Mouse (Mus musculus): ENCODE measurements around the gene Psap. TPM values are rescaled to one million over a fixed set of nuclear protein-coding genes. Genes with fewer than 3 reads are reported as not detected.

Psap gene
- total RNA-seq (2012; rRNA removed) = 365 and 441 TPM in 2 replicates

GRCm38 (mm10) chr10:60277207-60278005 is at the start of gene Psap:
Psap (plus strand) TSS chr10:60277627.
- Histone ChIP-seq H3K36me3 (ENCODE audit: control insufficient read depth, insufficient read depth, low read length, poor library complexity, severe bottlenecking) (peaks cover 4% of the 10 kb centered on the region; the same call in 1 of the 2 replicates), H3K4me1 (ENCODE audit: control insufficient read depth in 2 of 2, insufficient read depth in 2 of 2, low read length in 2 of 2, poor library complexity in 1 of 2) (peaks cover 8 to 19% of the 10 kb centered on the region in 2 experiments; a peak in 3 of 4 replicates), H3K27ac (ENCODE audit: insufficient read depth, low read depth, low read length, poor library complexity, severe bottlenecking) (peak within 1 kb of the TSS; percentile 5; the same call in 1 of the 2 replicates), H3K4me3 (ENCODE audit: insufficient read depth in 1 of 2, low read depth in 1 of 2, low read length in 2 of 2, poor library complexity in 1 of 2, severe bottlenecking in 1 of 2) (peak within 1 kb of the TSS; percentile 71 to 72), H3K9me3 (ENCODE audit: control insufficient read depth, insufficient read depth, low read depth, low read length) (no peaks in the 10 kb centered on the region), H3K9ac (ENCODE audit: insufficient read depth, low read depth, low read length, poor library complexity, severe bottlenecking) (peak within 1 kb of the TSS; percentile 75)
- in situ Hi-C loops (cut with MboI; ENCODE audit: low sequenced_read_pairs in 2 of 2, unreplicated experiment in 2 of 2) = no loop called here
- TF ChIP-seq ZNF384 (IDR thresholded peaks at IDR 0.05; ENCODE audit: low read depth, low read length) (no peak), CHD2 (IDR thresholded peaks at IDR 0.05; ENCODE audit: low read depth, low read length) (no peak), HCFC1 (IDR thresholded peaks at IDR 0.05; ENCODE audit: borderline replicate concordance, insufficient read depth, low read length) (no peak), ZC3H11A (IDR thresholded peaks at IDR 0.05; ENCODE audit: borderline replicate concordance, low read depth, low read length) (no peak), MAFK (IDR thresholded peaks at IDR 0.05; ENCODE audit: insufficient read depth, low read depth, low read length) (peak; percentile 61; the same call in 1 of the 2 replicates)
- DNase-seq (ENCODE audit: low read depth, low spot score) = peak; percentile 82

- in situ Hi-C loops (cut with MboI; ENCODE audit: low sequenced_read_pairs in 2 of 2, unreplicated experiment in 2 of 2) = loop anchor here in 1 of 2 experiments (10.0 kb wide), 1 partner anchor 73 kb away; no protein-coding TSS in a partner anchor
- H3K9ac ChIP-seq (ENCODE audit: insufficient read depth, low read depth, low read length, poor library complexity, severe bottlenecking) = no peak overlapping the region
- H3K4me3 ChIP-seq (ENCODE audit: insufficient read depth in 1 of 2, low read depth in 1 of 2, low read length in 2 of 2, poor library complexity in 1 of 2, severe bottlenecking in 1 of 2) = no peak overlapping the region
- DNase-seq (ENCODE audit: low read depth, low spot score) = no peak
- H3K9me3 ChIP-seq (ENCODE audit: control insufficient read depth, insufficient read depth, low read depth, low read length) = no peaks in the 10 kb centered on the region
- no peaks in the 10 kb centered on the region for H3K36me3 ChIP-seq (ENCODE audit: control insufficient read depth, insufficient read depth, low read length, poor library complexity, severe bottlenecking)
- no peak overlapping the region for H3K27ac ChIP-seq (ENCODE audit: insufficient read depth, low read depth, low read length, poor library complexity, severe bottlenecking)
- TF ChIP-seq CHD2 (IDR thresholded peaks at IDR 0.05; ENCODE audit: low read depth, low read length) (no peak), ZC3H11A (IDR thresholded peaks at IDR 0.05; ENCODE audit: borderline replicate concordance, low read depth, low read length) (no peak), HCFC1 (IDR thresholded peaks at IDR 0.05; ENCODE audit: borderline replicate concordance, insufficient read depth, low read length) (no peak), MAFK (IDR thresholded peaks at IDR 0.05; ENCODE audit: insufficient read depth, low read depth, low read length) (no peak), ZNF384 (IDR thresholded peaks at IDR 0.05; ENCODE audit: low read depth, low read length) (no peak)
- peaks cover 4 to 13% of the 10 kb centered on the region in 2 experiments; a peak in 3 of 4 replicates for H3K4me1 ChIP-seq (ENCODE audit: control insufficient read depth in 2 of 2, insufficient read depth in 2 of 2, low read length in 2 of 2, poor library complexity in 1 of 2)
Measured at GRCm38 (mm10) chr10:60227666-60228065, 49.8 kb upstream of the Psap start.

GRCm38 (mm10) chr10:60229113-60229512 is 48.3 kb upstream of the Psap start:
- H3K4me3 ChIP-seq (ENCODE audit: insufficient read depth in 1 of 2, low read depth in 1 of 2, low read length in 2 of 2, poor library complexity in 1 of 2, severe bottlenecking in 1 of 2) = no peak overlapping the region
- no peaks in the 10 kb centered on the region for H3K36me3 ChIP-seq (ENCODE audit: control insufficient read depth, insufficient read depth, low read length, poor library complexity, severe bottlenecking)
- no peak for DNase-seq (ENCODE audit: low read depth, low spot score)
- no peak overlapping the region for H3K9ac ChIP-seq (ENCODE audit: insufficient read depth, low read depth, low read length, poor library complexity, severe bottlenecking)
- H3K4me1 ChIP-seq (ENCODE audit: control insufficient read depth in 2 of 2, insufficient read depth in 2 of 2, low read length in 2 of 2, poor library complexity in 1 of 2) = peaks cover 4 to 21% of the 10 kb centered on the region in 2 experiments; a peak in 3 of 4 replicates
- no peaks in the 10 kb centered on the region for H3K9me3 ChIP-seq (ENCODE audit: control insufficient read depth, insufficient read depth, low read depth, low read length)
- TF ChIP-seq ZNF384 (IDR thresholded peaks at IDR 0.05; ENCODE audit: low read depth, low read length) = no peak
- no peak for TF ChIP-seq HCFC1 (IDR thresholded peaks at IDR 0.05; ENCODE audit: borderline replicate concordance, insufficient read depth, low read length)
- no peak for TF ChIP-seq MAFK (IDR thresholded peaks at IDR 0.05; ENCODE audit: insufficient read depth, low read depth, low read length)
- TF ChIP-seq CHD2 (IDR thresholded peaks at IDR 0.05; ENCODE audit: low read depth, low read length) = no peak
- no peak for TF ChIP-seq ZC3H11A (IDR thresholded peaks at IDR 0.05; ENCODE audit: borderline replicate concordance, low read depth, low read length)
- in situ Hi-C loops (cut with MboI; ENCODE audit: low sequenced_read_pairs in 2 of 2, unreplicated experiment in 2 of 2) = loop anchor here in 1 of 2 experiments (10.0 kb wide), 1 partner anchor 74 kb away; no protein-coding TSS in a partner anchor
- no peak overlapping the region for H3K27ac ChIP-seq (ENCODE audit: insufficient read depth, low read depth, low read length, poor library complexity, severe bottlenecking)

- no peak overlapping the region for H3K4me3 ChIP-seq (ENCODE audit: insufficient read depth in 1 of 2, low read depth in 1 of 2, low read length in 2 of 2, poor library complexity in 1 of 2, severe bottlenecking in 1 of 2)
- no peaks in the 10 kb centered on the region for H3K9me3 ChIP-seq (ENCODE audit: control insufficient read depth, insufficient read depth, low read depth, low read length)
- in situ Hi-C loops (cut with MboI; ENCODE audit: low sequenced_read_pairs in 2 of 2, unreplicated experiment in 2 of 2) = no loop called here
- H3K36me3 ChIP-seq (ENCODE audit: control insufficient read depth, insufficient read depth, low read length, poor library complexity, severe bottlenecking) = no peaks in the 10 kb centered on the region
- H3K4me1 ChIP-seq (ENCODE audit: control insufficient read depth in 2 of 2, insufficient read depth in 2 of 2, low read length in 2 of 2, poor library complexity in 1 of 2) = peaks cover 4 to 21% of the 10 kb centered on the region in 2 experiments; a peak in 3 of 4 replicates
- no peak for TF ChIP-seq ZNF384 (IDR thresholded peaks at IDR 0.05; ENCODE audit: low read depth, low read length)
- TF ChIP-seq ZC3H11A (IDR thresholded peaks at IDR 0.05; ENCODE audit: borderline replicate concordance, low read depth, low read length) = no peak
- no peak for TF ChIP-seq CHD2 (IDR thresholded peaks at IDR 0.05; ENCODE audit: low read depth, low read length)
- TF ChIP-seq HCFC1 (IDR thresholded peaks at IDR 0.05; ENCODE audit: borderline replicate concordance, insufficient read depth, low read length) = no peak
- TF ChIP-seq MAFK (IDR thresholded peaks at IDR 0.05; ENCODE audit: insufficient read depth, low read depth, low read length) = no peak
- no peak for DNase-seq (ENCODE audit: low read depth, low spot score)
- peak overlapping the region; percentile 6; the same call in 1 of the 2 replicates for H3K27ac ChIP-seq (ENCODE audit: insufficient read depth, low read depth, low read length, poor library complexity, severe bottlenecking)
- peak overlapping the region; percentile 14; the same call in 1 of the 2 replicates for H3K9ac ChIP-seq (ENCODE audit: insufficient read depth, low read depth, low read length, poor library complexity, severe bottlenecking)
Measured at GRCm38 (mm10) chr10:60230321-60231088, 46.9 kb upstream of the Psap start.

Measured in ES-E14 (cell line).